Mouse (Mus musculus): ENCODE data around the gene Cpne2. TPM values are rescaled to one million over a fixed set of nuclear protein-coding genes. Genes with fewer than 3 reads are reported as not detected.

Cpne2 gene
- total and polyA plus RNA-seq, 3 experiments: 12.7 to 118 (median 29.3) TPM

- Histone ChIP-seq H3K36me3 (replicated peaks in 1 of 2; ENCODE audit: control insufficient read depth in 1 of 2, insufficient read depth in 1 of 2, low read length in 1 of 2) (peaks cover 58 to 87% of the 10 kb centered on the region in 2 experiments), H3K4me1 (ENCODE audit: control insufficient read depth in 1 of 2, insufficient read depth in 2 of 2) (no peaks in the 10 kb centered on the region; a peak in 1 of 4 replicates), H3K9me3 (replicated peaks; ENCODE audit: low read length) (no peaks in the 10 kb centered on the region), H3K27ac (ENCODE audit: insufficient read depth, low read depth) (no peak overlapping the region), H3K79me2 (replicated peaks; ENCODE audit: control insufficient read depth, extremely low read depth, insufficient read depth, poor library complexity, severe bottlenecking) (no peaks in the 10 kb centered on the region), H3K4me3 (replicated peaks in 1 of 3; ENCODE audit: low read depth in 2 of 3, low read length in 2 of 3, poor library complexity in 1 of 3) (no peak overlapping the region), H3K27me3 (replicated peaks) (no peaks in the 10 kb centered on the region), H3K9ac (ENCODE audit: insufficient read depth, low read depth) (no peak overlapping the region), H3K4me2 (ENCODE audit: insufficient read depth, low read depth, poor library complexity, severe bottlenecking) (no peak overlapping the region)
- dilution Hi-C loops (cut with MboI; ENCODE audit: extremely low pct_ligation_motif_present, extremely low pct_unique_long_range_greater_than_20kb, low sequenced_read_pairs): no loop called here
- in situ Hi-C loops (cut with MboI; ENCODE audit: low pct_ligation_motif_present, low pct_unique_long_range_greater_than_20kb, low sequenced_read_pairs): no loop called here
- TF ChIP-seq NELFE (IDR thresholded peaks at IDR 0.05; ENCODE audit: low read depth, low read length) (no peak), RCOR1 (conservative IDR thresholded peaks at IDR 0.05; ENCODE audit: low read depth, low read length) (no peak), KAT2A (IDR thresholded peaks at IDR 0.05; ENCODE audit: insufficient replicate concordance, low read length) (no peak)
- DNase-seq (ENCODE audit: extremely low read depth): no peak
Observed at GRCm38 (mm10) chr8:94519021-94519420, 13.8 kb upstream of the Cpne2 start.

GRCm38 (mm10) chr8:94521481-94521880 lies 11.3 kb upstream of the Cpne2 start:
- TF ChIP-seq ZC3H11A (IDR thresholded peaks at IDR 0.05; ENCODE audit: low read depth, low read length) (no peak), MYC (IDR thresholded peaks at IDR 0.05; ENCODE audit: low read depth, low read length) (no peak), BHLHE40 (IDR thresholded peaks at IDR 0.05; ENCODE audit: low read depth, low read length) (no peak), EP300 (IDR thresholded peaks at IDR 0.05; ENCODE audit: low read length) (no peak), KAT2A (IDR thresholded peaks at IDR 0.05; ENCODE audit: insufficient replicate concordance, low read length) (no peak), UBTF (IDR thresholded peaks at IDR 0.05; ENCODE audit: low read depth, low read length) (no peak), MEF2A (IDR thresholded peaks at IDR 0.05; ENCODE audit: borderline replicate concordance, low read depth, low read length) (no peak), MAFK (IDR thresholded peaks at IDR 0.05; ENCODE audit: insufficient replicate concordance, low read length) (no peak), RCOR1 (conservative IDR thresholded peaks at IDR 0.05; ENCODE audit: low read depth, low read length) (no peak)
- H3K79me2 ChIP-seq (replicated peaks; ENCODE audit: control insufficient read depth, extremely low read depth, insufficient read depth, poor library complexity, severe bottlenecking): no peaks in the 10 kb centered on the region
- H3K27ac ChIP-seq (ENCODE audit: insufficient read depth, low read depth): no peak overlapping the region
- dilution Hi-C loops (cut with MboI; ENCODE audit: extremely low pct_ligation_motif_present, extremely low pct_unique_long_range_greater_than_20kb, low sequenced_read_pairs) (no loop called here), in situ Hi-C loops (cut with MboI; ENCODE audit: low pct_ligation_motif_present, low pct_unique_long_range_greater_than_20kb, low sequenced_read_pairs) (loop anchor here (10.0 kb wide), 1 partner anchor 173 kb away; the partner anchor contains the start of gene Pllp)
- H3K9me3 ChIP-seq (replicated peaks; ENCODE audit: low read length): no peaks in the 10 kb centered on the region
- no peaks in the 10 kb centered on the region for H3K27me3 ChIP-seq (replicated peaks)
- H3K4me3 ChIP-seq (replicated peaks in 1 of 3; ENCODE audit: low read depth in 2 of 3, low read length in 2 of 3, poor library complexity in 1 of 3): no peak overlapping the region
- H3K9ac ChIP-seq (ENCODE audit: insufficient read depth, low read depth): no peak overlapping the region
- peaks cover 62 to 89% of the 10 kb centered on the region in 2 experiments for H3K36me3 ChIP-seq (replicated peaks in 1 of 2; ENCODE audit: control insufficient read depth in 1 of 2, insufficient read depth in 1 of 2, low read length in 1 of 2)
- H3K4me1 ChIP-seq (ENCODE audit: control insufficient read depth in 1 of 2, insufficient read depth in 2 of 2): no peaks in the 10 kb centered on the region
- no peak for DNase-seq (ENCODE audit: extremely low read depth)
- no peak overlapping the region for H3K4me2 ChIP-seq (ENCODE audit: insufficient read depth, low read depth, poor library complexity, severe bottlenecking)

DNA sequence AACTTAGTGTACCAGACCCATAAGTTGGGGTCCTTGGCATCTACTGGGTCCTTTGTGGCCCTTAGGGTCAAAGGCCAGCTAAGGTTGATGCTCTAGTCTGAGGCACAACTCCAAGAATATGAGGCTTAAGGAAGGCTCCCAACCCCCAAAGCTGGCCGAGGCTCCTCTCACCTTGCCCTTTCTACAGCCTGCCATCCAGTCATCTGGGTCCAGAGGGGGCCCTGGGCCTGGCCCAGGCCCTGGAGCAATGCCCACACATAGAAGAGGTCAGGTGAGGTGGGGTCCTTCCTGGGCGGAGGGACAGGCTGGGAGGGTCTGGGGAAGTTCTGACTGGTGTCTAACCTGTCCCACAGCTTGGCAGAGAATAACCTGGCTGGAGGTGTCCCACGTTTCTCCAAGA lies 10.3 kb upstream of the Cpne2 start:
- dilution Hi-C loops (cut with MboI; ENCODE audit: extremely low pct_ligation_motif_present, extremely low pct_unique_long_range_greater_than_20kb, low sequenced_read_pairs) (no loop called here), in situ Hi-C loops (cut with MboI; ENCODE audit: low pct_ligation_motif_present, low pct_unique_long_range_greater_than_20kb, low sequenced_read_pairs) (loop anchor here (10.0 kb wide), 1 partner anchor 172 kb away; the partner anchor contains the start of gene Pllp)
- no peak for DNase-seq (ENCODE audit: extremely low read depth)
- Histone ChIP-seq H3K9me3 (replicated peaks; ENCODE audit: low read length) (no peaks in the 10 kb centered on the region), H3K9ac (ENCODE audit: insufficient read depth, low read depth) (no peak overlapping the region), H3K4me3 (replicated peaks in 1 of 3; ENCODE audit: low read depth in 2 of 3, low read length in 2 of 3, poor library complexity in 1 of 3) (no peak overlapping the region), H3K79me2 (replicated peaks; ENCODE audit: control insufficient read depth, extremely low read depth, insufficient read depth, poor library complexity, severe bottlenecking) (no peaks in the 10 kb centered on the region), H3K27ac (ENCODE audit: insufficient read depth, low read depth) (no peak overlapping the region), H3K27me3 (replicated peaks) (no peaks in the 10 kb centered on the region), H3K4me2 (ENCODE audit: insufficient read depth, low read depth, poor library complexity, severe bottlenecking) (no peak overlapping the region), H3K36me3 (replicated peaks in 1 of 2; ENCODE audit: control insufficient read depth in 1 of 2, insufficient read depth in 1 of 2, low read length in 1 of 2) (peaks cover 63 to 91% of the 10 kb centered on the region in 2 experiments), H3K4me1 (ENCODE audit: control insufficient read depth in 1 of 2, insufficient read depth in 2 of 2) (no peaks in the 10 kb centered on the region)
- no peak for TF ChIP-seq E2F4 (IDR thresholded peaks at IDR 0.05; ENCODE audit: insufficient replicate concordance, low read depth, low read length)
- TF ChIP-seq SMC3 (IDR thresholded peaks at IDR 0.05; ENCODE audit: low read depth, low read length): no peak
- no peak for TF ChIP-seq JUND (conservative IDR thresholded peaks at IDR 0.05; ENCODE audit: low read depth, low read length)
- no peak for TF ChIP-seq ZKSCAN1 (IDR thresholded peaks at IDR 0.05; ENCODE audit: borderline replicate concordance, low read depth, low read length)
